Mouse (Mus musculus) layer of hippocampus, adult 18-20 months (tissue): ENCODE data around the gene Gabbr1. TPM values are rescaled to one million over a fixed set of nuclear protein-coding genes. Genes with fewer than 3 reads are reported as not detected.
"Not testable (repeated sequence)": the region's sequence is repeated elsewhere in the genome, so short reads cannot be mapped to it uniquely, and the experiment has no call there.

Experiments used
- DNase-seq, 2 experiments: peaks; one replicate each; pipeline ENCODE4 v3.0.0; 2022; ENCODE audit warnings: low spot score in 2 of 2
- long read RNA-seq: library from polyadenylated mRNA; stranded (forward); transcript quantifications from one replicate; pipeline ENCODE4 v2.0.0, GENCODE M21; 2021
- total RNA-seq, 2 experiments: library from RNA; stranded (reverse); gene quantifications; 2 replicates each; pipeline ENCODE4 v1.2.3; 2021

Gabbr1 gene
- 100 to 1,000 TPM; 683 to 686 TPM for total RNA-seq
- long read RNA-seq, full-length matches to known transcripts: 157 of 248 reads
- long read RNA-seq, partial matches to known transcripts: 73 of 248 reads
- long read RNA-seq, other reads (novel, unspliced or antisense): 18 of 248 reads

DNA sequence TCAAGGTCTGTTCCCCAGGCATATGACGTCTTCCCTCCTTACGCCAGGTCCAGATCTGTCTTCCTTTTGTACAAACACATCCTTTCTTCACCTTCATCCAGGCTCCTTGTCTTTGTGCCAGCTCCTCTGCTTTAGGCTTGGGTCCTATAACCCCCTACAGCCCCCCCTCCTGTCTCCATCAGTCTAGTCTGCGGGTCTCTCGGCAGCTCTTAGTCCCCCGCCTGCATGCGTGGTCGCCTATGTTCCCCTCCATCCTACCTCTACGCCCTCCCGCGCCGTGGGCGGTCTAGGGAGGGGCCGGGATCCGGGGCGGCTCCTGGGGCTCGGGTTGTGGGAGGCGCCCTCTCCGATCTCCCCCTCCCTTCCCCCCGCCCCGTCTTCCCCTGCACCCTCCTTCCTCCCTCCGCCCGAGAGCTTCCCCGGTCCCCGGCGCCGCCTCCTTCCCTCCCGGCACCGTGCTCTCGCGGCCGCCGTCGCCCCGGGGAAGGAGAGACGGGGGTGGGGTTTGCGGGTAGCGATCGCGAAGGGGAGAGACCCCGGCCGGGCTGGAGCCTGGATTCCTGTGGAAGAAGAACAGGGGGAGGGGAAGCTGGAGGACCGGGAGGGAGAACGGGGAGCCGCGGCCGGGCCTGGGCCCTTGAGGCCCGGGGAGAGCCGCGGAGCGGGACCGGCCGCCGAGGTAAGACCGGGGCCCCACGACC, at the start of gene Gabbr1:
TSS of gene Gabbr1 (plus strand) at position 356 of the 701 bp plus-strand sequence.
- peak; percentile 81 to 83 for DNase-seq

DNA sequence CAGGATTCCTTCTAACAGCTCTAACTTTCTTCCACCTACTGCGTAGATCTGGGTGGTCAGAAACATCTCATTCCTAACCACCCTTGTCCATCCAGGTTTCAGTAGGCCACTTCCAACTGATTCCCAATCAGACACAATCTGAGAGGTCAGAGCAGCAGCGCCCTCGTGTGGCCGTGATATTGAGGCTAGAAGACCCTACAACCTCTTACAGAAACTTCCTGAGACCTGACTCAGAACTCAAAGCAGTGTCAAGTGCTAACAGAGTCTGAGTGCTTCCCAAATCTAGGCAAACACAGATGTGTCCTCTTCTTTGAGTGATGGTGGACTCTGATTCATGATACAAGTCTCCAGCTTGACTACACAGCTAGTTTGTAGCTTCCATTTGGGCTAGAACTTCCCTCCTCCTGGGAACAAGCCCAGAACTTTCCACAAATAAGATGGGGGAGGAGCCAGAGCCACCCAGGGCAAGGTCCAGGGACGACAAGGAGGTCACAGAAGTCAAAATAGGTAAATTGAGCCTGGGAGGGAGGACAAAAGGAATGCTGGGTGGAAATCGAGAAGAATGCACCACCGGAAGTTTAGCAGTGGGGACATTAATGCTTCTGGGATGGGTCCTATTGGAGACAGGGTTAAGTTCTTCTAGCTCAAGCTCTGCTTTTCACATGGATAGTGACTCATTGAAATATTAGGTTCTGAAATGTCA, 48.6 kb upstream of the Gabbr1 start:
- DNase-seq: peak; percentile 45 to 84

DNA sequence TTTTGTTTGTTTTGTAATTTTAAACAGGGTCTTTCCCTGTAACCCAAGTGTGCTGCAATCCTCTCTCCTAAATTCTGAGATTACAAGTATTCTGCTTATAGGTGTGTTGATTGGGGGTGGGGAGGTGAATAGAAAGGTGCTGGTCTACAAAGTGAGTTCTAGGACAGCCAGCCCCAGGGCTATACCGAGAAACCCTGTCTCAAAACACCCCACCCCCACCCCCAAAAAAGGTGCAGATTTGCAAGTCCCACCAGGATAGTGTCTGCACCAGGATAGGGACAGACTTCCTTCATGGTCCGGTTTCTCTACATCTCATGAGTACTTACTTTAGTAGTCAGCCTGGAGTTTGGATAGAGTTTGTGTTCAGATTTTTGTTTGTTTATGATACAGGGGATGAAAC, 47.3 kb upstream of the Gabbr1 start:
- DNase-seq: no peak

DNA sequence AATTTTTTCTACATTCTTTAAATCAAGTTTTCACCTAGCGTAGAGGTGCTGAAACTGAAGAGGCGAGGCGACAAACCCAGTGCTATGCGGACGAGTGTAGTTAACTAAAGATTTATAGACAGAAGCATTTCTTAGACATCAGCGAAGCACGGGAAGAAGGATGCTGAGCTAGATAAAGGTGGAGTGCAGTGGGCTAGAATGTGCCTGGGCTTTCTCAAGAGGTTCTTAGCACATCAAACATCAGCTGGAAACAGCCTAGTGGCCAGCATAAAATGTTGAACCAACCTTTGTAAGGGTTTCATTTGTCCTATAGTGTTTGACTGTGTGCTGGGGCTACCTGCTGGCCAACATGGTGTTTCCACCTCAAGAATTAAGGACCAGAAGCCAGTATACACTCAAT, 44.9 kb upstream of the Gabbr1 start, which contains the start of gene Zfp57:
TSS of gene Zfp57 (plus strand) at position 301 of the 400 bp plus-strand sequence.
- no peak for DNase-seq

DNA sequence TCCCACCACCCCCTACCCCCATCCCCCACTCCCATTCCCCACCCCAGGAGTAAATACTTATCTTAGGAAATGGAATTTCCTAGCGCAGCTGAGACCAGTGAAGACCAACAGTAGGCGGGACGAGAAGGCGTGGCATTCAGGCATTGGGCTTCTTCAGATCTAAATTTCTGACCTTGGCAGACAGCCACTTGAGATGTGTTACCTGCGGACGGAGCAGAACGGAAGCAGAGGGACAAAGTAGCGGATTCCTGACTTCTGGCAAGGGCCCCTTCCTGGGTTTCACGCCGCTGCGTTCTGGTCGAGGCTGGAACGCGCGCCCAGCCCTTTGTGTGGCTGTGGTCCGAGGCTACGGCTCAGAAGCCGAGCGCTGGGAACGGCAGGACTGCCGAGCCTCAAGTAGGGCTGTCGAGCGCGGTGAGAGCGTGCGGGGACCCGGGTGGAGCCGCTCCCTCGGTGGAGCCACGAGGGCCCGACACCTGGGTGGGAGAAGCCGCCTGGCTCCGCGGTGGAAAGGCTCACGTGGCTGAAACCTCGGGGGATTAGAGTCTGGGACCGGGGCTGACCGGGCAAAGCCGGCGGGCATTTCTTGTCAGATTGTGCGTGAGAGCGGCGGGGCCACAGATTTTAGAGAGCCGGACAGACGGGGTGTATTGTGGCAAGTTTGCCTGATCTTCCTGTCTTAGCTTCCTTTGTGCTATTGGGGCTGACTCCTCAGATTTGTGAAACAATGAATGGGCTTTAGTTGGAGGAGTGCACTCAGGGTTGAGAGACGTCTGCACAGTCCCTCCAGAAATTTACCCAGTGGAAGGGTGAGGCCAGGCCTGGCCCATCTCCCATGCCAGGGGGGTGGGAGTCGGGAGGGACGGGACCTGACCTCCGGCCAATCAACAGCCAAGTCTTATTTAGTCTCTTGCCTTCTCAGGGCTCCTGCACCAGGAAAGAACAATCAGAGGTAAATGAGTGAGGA, 43.1 kb upstream of the Gabbr1 start:
- DNase-seq: no peak

DNA sequence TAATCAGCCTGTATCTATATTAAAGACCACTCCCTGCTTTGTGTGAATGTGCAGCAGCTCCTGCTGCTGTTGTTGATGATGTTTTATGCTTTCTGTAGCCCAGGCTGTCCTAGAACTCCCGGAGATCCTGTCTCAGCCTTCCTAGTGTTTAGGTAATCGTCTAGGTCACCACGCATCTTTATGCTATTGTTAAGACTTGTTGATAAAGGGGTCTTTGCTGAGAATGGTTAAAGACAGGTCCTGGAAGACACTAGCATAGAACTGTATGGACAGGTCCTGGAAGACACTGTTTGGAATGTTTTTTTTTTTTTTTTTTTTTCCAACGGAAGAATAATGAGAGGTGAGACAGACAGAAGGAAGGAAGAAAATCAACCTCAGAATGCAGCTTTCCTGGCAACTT, 42.4 kb upstream of the Gabbr1 start:
- no peak for DNase-seq

DNA sequence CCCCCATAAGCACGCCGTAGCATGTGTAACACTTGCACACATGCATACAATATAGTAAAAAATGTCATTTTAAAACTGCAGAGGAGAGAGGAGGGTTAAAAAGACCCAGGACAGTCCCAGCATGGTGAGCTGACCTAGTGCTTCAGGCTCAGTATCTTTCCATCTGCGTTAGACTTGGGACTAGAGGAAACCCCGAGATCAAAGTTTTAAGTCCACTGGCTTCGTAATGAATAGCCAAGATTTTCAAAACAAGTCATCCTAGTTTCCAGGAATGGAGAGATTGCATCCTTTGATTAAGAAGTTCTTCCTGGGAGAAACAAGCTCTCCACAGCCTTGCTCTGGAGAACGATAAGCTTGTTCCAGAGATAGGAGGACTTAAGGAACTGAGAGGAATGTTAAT, 37.6 kb upstream of the Gabbr1 start:
- no peak for DNase-seq

DNA sequence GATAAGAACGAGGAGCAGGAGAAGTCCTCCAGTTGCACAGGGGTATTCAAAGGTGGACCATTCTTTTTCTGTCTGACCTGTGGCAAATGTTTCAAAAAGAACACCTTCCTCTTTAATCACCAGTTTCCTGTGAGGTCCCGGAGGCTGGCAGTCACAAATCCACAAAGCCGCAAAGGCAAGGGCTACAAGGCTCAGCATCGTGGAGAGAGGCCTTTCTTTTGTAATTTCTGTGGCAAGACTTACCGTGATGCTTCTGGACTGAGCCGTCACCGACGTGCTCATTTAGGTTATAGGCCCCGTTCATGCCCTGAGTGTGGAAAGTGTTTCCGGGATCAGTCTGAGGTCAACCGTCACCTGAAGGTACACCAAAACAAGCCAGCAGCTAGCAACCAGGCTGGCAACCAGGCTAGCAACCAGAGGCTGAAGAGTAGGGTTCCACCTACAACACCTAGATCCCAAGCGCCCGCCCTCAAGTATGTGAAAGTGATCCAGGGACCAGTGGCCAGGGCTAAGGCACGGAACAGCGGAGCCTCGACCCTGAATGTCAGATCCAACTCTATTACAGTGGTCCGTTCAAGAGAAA, 36.2 kb upstream of the Gabbr1 start:
- DNase-seq: no peak

DNA sequence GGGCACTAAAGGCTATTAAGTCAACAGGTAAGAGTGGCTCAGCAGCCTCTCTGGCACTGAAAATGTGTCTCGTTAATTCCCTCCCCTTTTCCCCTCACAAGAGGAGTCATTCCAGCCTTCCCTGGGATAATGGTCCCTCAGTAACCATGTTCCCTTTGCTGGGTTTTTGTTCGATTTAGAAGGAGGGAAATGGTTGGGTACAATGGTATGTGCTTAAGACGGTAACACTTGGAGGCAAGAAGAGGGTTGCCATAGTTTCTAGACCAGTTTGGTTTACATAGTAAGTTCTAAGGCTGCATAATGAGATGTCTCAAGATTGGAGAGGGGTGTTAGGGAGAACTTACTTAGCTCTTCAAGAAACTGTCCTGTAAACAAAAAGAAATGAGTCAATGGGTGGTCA, 34.0 kb upstream of the Gabbr1 start:
- DNase-seq: no peak

DNA sequence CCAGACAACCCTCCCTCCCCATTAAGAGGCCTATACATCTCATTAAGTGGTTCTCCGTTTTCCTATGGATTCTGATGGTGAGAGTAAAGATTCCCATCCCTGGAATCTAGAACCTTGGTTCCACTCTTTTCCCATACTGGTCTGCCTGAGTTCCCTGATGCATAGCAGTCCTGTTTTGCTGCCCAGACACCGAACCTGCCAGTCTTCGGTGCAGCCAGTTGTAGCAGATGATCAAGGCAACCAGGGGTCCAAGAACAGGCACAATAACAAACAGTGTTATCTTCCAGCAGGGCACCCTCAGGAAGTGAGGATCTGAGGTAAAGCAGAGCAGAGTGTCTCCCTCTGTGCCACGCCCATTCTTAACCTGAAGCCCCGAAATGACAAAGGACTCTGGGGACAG, 33.6 kb upstream of the Gabbr1 start:
- no peak for DNase-seq

DNA sequence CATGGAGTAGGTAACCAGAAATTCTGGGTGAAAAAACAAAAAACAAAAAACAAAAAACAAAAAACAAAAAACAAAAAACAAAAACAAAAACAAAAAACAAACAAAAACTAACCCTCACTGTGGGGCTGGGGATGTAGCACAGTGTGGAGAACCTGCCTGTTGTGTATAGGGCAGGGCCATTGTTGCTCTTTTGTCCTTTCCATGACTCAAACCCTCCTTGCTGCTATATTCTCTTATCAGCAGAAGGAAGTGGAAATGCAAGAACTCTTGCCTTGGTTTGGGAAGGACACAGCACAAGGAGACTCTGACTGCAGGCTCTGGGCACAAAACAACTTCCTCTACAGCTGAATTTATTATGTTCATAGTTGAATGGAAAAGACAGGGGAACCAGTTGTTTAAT, 29.4 kb upstream of the Gabbr1 start:
- DNase-seq: no peak

DNA sequence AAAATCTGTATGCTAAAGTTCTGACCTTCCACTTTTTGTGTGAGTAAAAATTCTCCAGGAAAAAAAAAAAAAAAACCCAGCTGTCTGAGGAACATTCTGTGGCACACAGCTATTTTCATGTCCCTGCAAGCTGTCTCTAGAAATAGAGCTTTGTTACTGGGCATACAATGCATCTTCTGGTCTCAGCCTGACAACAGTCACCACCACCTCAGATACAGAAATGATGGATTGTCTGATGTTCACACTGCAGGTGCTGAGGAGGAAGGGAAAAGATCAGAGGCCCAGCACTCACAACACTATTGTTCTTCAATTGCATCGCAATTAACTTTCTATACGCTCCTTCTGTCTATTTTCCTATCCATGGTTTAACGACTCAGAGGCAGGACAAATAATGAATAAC, 27.4 kb upstream of the Gabbr1 start:
- peak in 1 of 2 experiments; percentile 53 for DNase-seq

DNA sequence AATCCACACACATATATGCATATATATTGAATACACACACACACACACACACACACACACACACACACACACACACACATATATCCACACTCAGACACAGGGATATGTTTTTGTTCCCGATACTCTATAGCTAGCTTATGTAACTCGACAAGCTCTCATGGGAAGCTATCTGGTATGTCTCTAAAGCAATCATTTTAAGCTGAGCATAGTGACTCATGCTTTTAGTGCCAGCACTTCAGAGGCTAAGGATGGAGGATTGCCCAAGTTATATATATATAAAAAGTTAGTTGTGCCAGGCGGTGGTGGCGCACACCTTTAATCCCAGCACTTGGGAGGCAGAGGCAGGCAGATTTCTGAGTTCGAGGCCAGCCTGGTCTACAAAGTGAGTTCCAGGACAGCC, 26.5 kb upstream of the Gabbr1 start:
- not testable (repeated sequence) for DNase-seq

DNA sequence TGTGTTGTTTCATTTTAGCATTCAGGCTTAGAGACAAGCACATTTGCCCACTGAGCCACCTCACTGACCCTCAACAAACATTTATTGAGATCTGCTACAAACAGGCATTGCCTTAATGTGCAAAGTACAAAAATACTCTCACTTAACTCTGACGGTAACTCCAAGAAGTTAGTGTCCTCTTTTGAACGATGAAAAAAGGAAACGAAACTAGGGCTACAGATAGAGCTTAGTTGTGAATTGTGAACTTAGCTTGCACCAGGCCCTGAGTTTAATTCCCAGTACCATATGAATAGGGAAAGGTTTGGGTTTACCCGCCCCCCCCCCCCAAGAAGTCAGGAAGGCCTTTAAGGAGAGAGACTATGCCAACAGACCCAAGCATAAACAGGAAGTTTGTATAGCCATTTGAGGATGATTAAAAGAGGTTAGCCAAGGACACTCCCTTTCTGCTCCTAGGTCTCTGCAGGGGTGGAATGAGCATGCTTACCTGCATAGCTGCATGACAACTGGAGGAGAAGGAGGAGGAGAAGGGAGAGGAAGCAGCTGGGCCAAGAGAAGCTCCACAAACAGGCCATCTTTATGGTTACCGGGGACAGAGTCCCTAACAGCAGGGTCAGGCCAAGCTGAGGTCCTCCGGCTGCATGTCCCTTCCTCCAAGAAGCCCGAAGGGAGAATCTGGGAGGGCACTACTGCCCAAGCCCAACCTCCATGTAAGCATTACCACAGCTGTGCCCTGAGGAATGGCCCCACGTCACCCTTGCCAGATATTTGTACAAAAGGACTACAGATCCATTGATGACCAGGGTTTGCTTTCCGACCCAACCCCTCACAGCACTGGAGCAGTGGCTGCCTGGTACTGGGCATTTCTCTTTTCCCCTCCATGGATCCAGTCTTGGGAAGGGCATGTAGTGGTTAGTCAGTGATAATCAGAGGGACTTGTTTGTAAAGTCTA, 22.9 kb upstream of the Gabbr1 start, which contains the start of gene Mog:
TSS of gene Mog (minus strand) at position 771 of the 949 bp plus-strand sequence.
- DNase-seq: peak in 1 of 2 experiments; percentile 51

DNA sequence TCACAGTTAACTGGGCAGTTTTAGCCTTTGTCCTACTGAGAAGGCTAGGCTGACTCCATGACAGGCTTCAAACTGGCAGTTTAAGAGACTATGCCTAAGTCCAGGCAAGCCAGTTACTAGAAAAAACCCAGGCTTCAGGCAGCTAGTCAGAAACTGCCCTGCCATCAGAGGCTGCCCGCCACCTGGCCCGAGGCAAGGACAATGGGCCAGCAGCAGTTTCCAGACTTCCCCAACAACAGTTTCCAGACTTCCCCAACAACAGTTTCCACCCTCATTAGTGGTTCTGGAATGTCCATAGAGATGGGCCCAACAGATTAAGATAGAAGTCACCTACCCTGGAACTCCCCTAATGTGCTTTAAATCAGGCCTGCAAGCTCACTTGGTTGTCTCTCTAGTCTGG, 19.3 kb upstream of the Gabbr1 start:
- no peak for DNase-seq

DNA sequence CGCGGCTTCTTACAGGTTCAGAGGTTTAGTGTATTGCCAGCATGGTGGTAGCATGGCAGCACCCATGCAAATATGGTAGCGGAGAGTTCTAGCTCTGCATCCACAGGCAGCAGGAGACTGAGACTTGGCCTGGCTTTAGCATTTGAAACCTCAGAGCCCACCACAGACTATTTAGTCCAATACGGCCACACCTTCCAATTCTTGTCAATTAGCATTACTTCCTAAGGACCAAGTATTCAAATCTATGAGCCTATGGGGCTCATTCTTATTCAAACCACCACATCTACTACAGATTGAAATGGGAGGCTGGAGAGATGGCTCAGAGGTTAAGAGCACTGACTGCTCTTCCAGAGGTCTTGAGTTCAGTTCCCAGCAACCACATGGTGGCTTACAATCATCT, 18.3 kb upstream of the Gabbr1 start:
- no peak for DNase-seq

DNA sequence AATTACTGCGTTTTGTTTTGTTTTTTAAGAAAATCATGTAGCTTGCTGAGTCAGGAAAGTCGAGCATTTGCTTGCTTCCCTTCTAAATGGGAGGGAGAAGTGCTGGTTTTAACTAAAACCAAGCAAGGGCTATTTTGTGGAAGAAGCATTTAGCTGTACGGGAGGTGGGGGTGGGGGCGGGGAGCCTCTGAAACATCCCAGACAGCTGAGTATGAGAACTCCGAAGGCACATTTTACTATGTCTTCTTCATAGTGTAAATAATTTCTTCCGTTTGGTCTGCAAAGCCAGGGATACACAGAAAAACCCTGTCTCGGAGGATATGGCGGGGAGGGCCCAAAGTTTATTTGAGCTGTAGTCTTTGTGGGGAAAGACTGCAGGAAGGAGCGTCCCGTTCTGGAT, 17.6 kb upstream of the Gabbr1 start:
- no peak for DNase-seq

DNA sequence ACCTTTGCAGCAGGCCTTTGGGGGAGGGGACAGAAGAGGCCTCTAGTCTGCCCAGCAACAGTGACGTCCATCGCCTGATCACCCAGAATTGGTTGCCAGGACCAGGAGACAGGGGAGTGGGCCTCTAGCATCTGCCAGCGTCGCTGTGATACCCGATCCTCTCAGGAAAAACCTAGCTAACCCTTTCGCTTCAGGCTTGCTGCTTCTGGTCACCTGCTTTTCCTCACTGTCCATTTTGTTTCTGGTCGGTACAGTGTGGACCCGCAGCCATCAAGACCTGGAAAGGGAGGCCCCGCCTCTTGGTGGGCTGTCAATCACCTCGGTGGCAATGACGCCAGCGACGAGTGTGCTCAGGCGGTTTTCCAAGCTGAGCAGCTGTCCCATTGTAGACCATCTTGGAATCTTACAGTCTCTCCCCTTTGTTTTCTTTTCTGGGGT, 17.1 kb upstream of the Gabbr1 start:
- peak; percentile 92 to 98 for DNase-seq

DNA sequence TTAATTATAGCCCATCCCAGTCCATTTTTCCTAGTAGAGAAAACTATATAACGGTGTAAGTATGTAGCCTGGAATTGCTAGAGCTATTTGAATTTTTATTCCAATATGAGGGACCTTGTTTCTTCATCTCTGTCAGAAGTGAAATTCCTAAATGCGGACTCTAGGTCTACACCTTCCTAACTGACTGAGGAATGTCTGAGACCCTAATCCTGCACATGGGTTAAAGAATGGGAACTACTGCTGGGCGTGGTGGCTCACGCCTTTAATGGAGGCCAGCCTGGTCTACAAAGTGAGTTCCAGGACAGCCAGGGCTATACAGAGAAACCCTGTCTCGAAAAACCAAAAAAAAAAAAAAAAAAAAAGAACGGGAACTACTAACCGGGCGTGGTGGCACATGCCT, 16.6 kb upstream of the Gabbr1 start:
- no peak for DNase-seq
